Mouse (Mus musculus) brain, embryonic 14.5 days (tissue): Measurements from ENCODE around the gene Zfp574.

Experiments used
- CTCF ChIP-seq: fragments of 200-500 bp; IDR thresholded peaks from 2 replicates; pipeline ENCODE4 v1.5.1; 2012; ENCODE audit warnings: inconsistent platforms, mild to moderate bottlenecking, moderate library complexity, borderline replicate concordance; ENCODE audit not compliant: insufficient read depth, insufficient read length; ENCODE audit errors: extremely low read depth
- POLR2A ChIP-seq: fragments of 200-500 bp; IDR thresholded peaks from 2 replicates; pipeline ENCODE4 v1.6.1; 2012; ENCODE audit warnings: mild to moderate bottlenecking, inconsistent platforms, borderline replicate concordance; ENCODE audit not compliant: poor library complexity, insufficient read depth, insufficient read length, severe bottlenecking; ENCODE audit errors: extremely low read depth

DNA sequence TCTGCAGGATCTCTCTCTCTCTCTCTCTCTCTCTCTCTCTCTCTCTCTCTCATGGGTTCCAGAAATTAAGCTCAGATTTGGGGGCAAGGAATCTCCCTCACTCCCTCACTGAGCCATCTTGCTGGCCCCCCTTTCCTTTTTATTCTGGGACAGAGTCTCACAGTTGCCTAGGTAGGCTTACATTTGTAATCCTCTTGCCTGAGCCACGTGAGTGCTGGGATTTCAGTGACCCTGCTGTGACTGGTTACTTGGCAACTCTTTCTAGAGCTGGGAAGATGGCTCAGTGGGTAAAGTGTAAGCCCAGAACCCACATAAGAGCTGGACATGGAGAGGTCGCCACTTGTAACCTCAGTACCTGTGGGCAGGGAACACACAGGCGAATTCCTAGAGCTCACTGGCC, 40.8 kb upstream of the Zfp574 start:
- TF ChIP-seq POLR2A: no peak
- TF ChIP-seq CTCF: no peak
